Mouse (Mus musculus) gastrocnemius, postnatal 10 days (tissue): Measurements from ENCODE around the gene Fam163b. TPM values are rescaled to one million over a fixed set of nuclear protein-coding genes. Genes with fewer than 3 reads are reported as not detected.

Source experiments
- DNase-seq: peaks from one replicate; pipeline ENCODE4 v3.0.0; 2021; ENCODE audit warnings: mixed read lengths
- long read RNA-seq, 2 experiments: library from polyadenylated mRNA; stranded (forward); transcript quantifications; one replicate each; pipeline ENCODE4 v2.0.0; 2021
- total RNA-seq, 2 experiments: library from RNA; stranded (reverse); gene quantifications; 2 replicates each; pipeline ENCODE4 v1.2.3; 2021

Fam163b gene
- total RNA-seq: under 1 TPM; 0.33 to 0.36 TPM
- long read RNA-seq, experiment 1: 0 reads
- long read RNA-seq, experiment 2: 0 reads

- peak; percentile 60 for DNase-seq
These were observed at the start of gene Fam163b for GRCm38 (mm10) chr2:27141950-27142693. Fam163b (minus strand) TSS chr2:27142491.

- DNase-seq: no peak
These were observed 47.7 kb upstream of the Fam163b start for GRCm38 (mm10) chr2:27189994-27190393.

GRCm38 (mm10) chr2:27187531-27187930, 45.2 kb upstream of the Fam163b start:
- DNase-seq: no peak

GRCm38 (mm10) chr2:27183734-27184133, 41.4 kb upstream of the Fam163b start:
- no peak for DNase-seq

- no peak for DNase-seq
These were observed 39.6 kb upstream of the Fam163b start for GRCm38 (mm10) chr2:27181907-27182306.

GRCm38 (mm10) chr2:27179101-27179500, 36.8 kb upstream of the Fam163b start:
- DNase-seq: no peak

- peak; percentile 71 for DNase-seq
These were observed 33.5 kb upstream of the Fam163b start for GRCm38 (mm10) chr2:27175696-27176267.

GRCm38 (mm10) chr2:27174242-27174641, 32.0 kb upstream of the Fam163b start:
- no peak for DNase-seq

GRCm38 (mm10) chr2:27166999-27167398, 24.7 kb upstream of the Fam163b start:
- DNase-seq: no peak

- no peak for DNase-seq
These were observed 23.8 kb upstream of the Fam163b start for GRCm38 (mm10) chr2:27166074-27166473.

GRCm38 (mm10) chr2:27164796-27165590, 22.7 kb upstream of the Fam163b start, which contains the start of gene Dbh:
Dbh (plus strand) TSS chr2:27165233.
- no peak for DNase-seq

- no peak for DNase-seq
These were observed 21.6 kb upstream of the Fam163b start for GRCm38 (mm10) chr2:27163851-27164250.

GRCm38 (mm10) chr2:27162656-27163055, 20.4 kb upstream of the Fam163b start:
- no peak for DNase-seq

- DNase-seq: no peak
These were observed 19.2 kb upstream of the Fam163b start for GRCm38 (mm10) chr2:27161526-27161925.

GRCm38 (mm10) chr2:27156596-27156995, 14.3 kb upstream of the Fam163b start:
- DNase-seq: no peak

GRCm38 (mm10) chr2:27154466-27155185, 12.3 kb upstream of the Fam163b start:
- no peak for DNase-seq

- DNase-seq: no peak
These were observed 7.2 kb upstream of the Fam163b start for GRCm38 (mm10) chr2:27149457-27149856.

- DNase-seq: no peak
These were observed 4.5 kb upstream of the Fam163b start for GRCm38 (mm10) chr2:27146840-27147239.

GRCm38 (mm10) chr2:27144957-27145356, 2.7 kb upstream of the Fam163b start:
- no peak for DNase-seq

- DNase-seq: no peak
These were observed 3.9 kb downstream of the Fam163b start for GRCm38 (mm10) chr2:27138356-27138755.

GRCm38 (mm10) chr2:27136789-27137188, 5.5 kb downstream of the Fam163b start:
- DNase-seq: no peak

GRCm38 (mm10) chr2:27136336-27136735, 6.0 kb downstream of the Fam163b start:
- DNase-seq: no peak
